Mouse (Mus musculus) limb, embryonic 10.5 days (tissue): ENCODE data around the gene Dppa3. TPM values are rescaled to one million over a fixed set of nuclear protein-coding genes. Genes with fewer than 3 reads are reported as not detected.
"Not testable (repeated sequence)": the region's sequence is repeated elsewhere in the genome, so short reads cannot be mapped to it uniquely, and the experiment has no call there.

ENCODE experiments used
- DNase-seq: peaks from one replicate; pipeline ENCODE4 v3.0.0-alpha.2; 2017; ENCODE audit warnings: low spot score
- H3K27ac ChIP-seq: fragments of 300-500 bp; sonication (generic); 2 replicates; pipeline ENCODE4 v1.5.1; 2016; ENCODE audit warnings: mild to moderate bottlenecking
- H3K27me3 ChIP-seq: fragments of 300-500 bp; sonication (generic); 2 replicates; pipeline ENCODE4 v1.6.1; 2016; ENCODE audit warnings: low read depth, mild to moderate bottlenecking; ENCODE audit not compliant: poor library complexity, severe bottlenecking
- H3K36me3 ChIP-seq: fragments of 300-500 bp; sonication (generic); 2 replicates; pipeline ENCODE4 v1.6.1; 2016; ENCODE audit warnings: mild to moderate bottlenecking, moderate library complexity
- H3K4me1 ChIP-seq: fragments of 300-500 bp; sonication (generic); 2 replicates; pipeline ENCODE4 v1.6.1; 2016
- H3K4me3 ChIP-seq: fragments of 300-500 bp; sonication (generic); 2 replicates; pipeline ENCODE4 v1.5.1; 2016; ENCODE audit warnings: mild to moderate bottlenecking, moderate library complexity
- H3K9me3 ChIP-seq: fragments of 300-500 bp; sonication (generic); replicated peaks from 2 replicates; pipeline ENCODE4 v1.6.1; 2016; ENCODE audit warnings: mild to moderate bottlenecking
- WGBS: fragments of 180-500 bp; shearing (Covaris S2); methylation state at CpG from one replicate; pipeline ENCODE4 v1.1.7; 2016; 5-methylcytosine and 5-hydroxymethylcytosine counted together
- polyA plus RNA-seq: library from polyadenylated mRNA; unstranded; fragments of >200 nt; fragmentation: Nextera tagmentation; extraction: Ambion mirVana; gene quantifications from 2 replicates; pipeline ENCODE4 v1.2.1, GENCODE M21; 2016

Dppa3 gene
- polyA plus RNA-seq, 1 experiment from 2014 or later = not detected

- Histone ChIP-seq H3K9me3 (no peaks in the 10 kb centered on the region), H3K36me3 (no peaks in the 10 kb centered on the region), H3K4me3 (no peak overlapping the region), H3K27ac (no peak overlapping the region), H3K4me1 (no peaks in the 10 kb centered on the region), H3K27me3 (peaks cover 28% of the 10 kb centered on the region)
- 60% methylated on average over 5 of the region's 5 CpGs for WGBS
- DNase-seq = no peak
Measured at GRCm38 (mm10) chr6:122624480-122624879, 1.7 kb upstream of the Dppa3 start.

DNA sequence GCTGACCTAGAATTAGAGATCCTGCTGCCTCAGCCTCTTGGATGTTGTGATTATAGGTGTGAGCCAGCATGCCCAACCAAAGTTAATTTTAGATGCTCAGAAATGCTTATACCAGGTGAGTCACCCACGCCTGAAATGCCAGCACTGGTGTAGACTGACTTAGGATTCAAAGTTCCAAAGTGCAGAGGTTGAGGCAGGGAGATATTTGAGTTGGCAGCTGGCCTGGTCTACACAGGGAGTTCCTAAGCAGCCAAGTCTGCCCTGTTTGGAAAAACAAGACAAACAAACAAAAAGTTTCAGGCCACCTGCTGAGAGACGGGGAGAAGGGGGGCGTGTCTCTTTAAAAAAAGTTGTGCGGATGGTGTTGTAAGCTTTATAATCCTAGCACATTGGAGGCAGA is 1.1 kb upstream of the Dppa3 start:
- H3K9me3 ChIP-seq = no peaks in the 10 kb centered on the region
- H3K4me3 ChIP-seq = no peak overlapping the region
- H3K27me3 ChIP-seq = peaks cover 28% of the 10 kb centered on the region
- H3K36me3 ChIP-seq = no peaks in the 10 kb centered on the region
- no peak overlapping the region for H3K27ac ChIP-seq
- H3K4me1 ChIP-seq = no peaks in the 10 kb centered on the region
- 90% methylated on average over 4 of the region's 4 CpGs for WGBS
- no peak for DNase-seq

GRCm38 (mm10) chr6:122627469-122628108 is 1.4 kb downstream of the Dppa3 start:
- no peak for DNase-seq
- WGBS = 27% methylated on average over 20 of the region's 20 CpGs
- no peaks in the 10 kb centered on the region for H3K36me3 ChIP-seq
- H3K27me3 ChIP-seq = peaks cover 28% of the 10 kb centered on the region
- H3K9me3 ChIP-seq = no peaks in the 10 kb centered on the region
- H3K4me1 ChIP-seq = no peaks in the 10 kb centered on the region
- H3K27ac ChIP-seq = no peak overlapping the region
- H3K4me3 ChIP-seq = peak overlapping the region; percentile 19; the same call in 1 of the 2 replicates

GRCm38 (mm10) chr6:122633411-122633810 is 7.2 kb downstream of the Dppa3 start:
- Histone ChIP-seq H3K9me3 (no peaks in the 10 kb centered on the region), H3K4me1 (no peaks in the 10 kb centered on the region), H3K27ac (no peak overlapping the region), H3K4me3 (no peak overlapping the region), H3K27me3 (peaks cover 6% of the 10 kb centered on the region; the same call in 1 of the 2 replicates), H3K36me3 (no peaks in the 10 kb centered on the region)
- DNase-seq = no peak
- WGBS = 53% methylated on average over 9 of the region's 9 CpGs

DNA sequence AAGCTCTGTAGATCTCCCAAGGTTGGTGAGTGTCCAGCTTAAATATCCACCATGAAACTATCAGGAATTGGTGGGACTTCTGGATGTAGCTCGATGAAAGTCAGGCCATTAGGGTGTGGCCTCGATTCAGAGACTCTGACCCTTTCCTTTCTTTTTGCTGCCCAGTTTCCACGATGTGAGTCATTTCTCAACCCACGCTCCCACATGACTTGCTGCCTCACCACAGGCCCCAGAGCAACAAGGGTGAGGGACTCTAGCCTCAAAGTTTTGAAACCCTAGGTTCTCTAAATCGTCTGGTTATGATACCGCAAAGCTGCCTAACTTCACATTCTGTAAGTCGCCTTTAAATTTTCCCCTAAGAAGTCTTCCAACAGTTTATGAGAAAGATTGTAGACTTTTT is 9.1 kb downstream of the Dppa3 start:
- Histone ChIP-seq H3K4me1 (no peaks in the 10 kb centered on the region), H3K4me3 (no peak overlapping the region), H3K36me3 (no peaks in the 10 kb centered on the region), H3K9me3 (no peaks in the 10 kb centered on the region), H3K27me3 (no peaks in the 10 kb centered on the region), H3K27ac (no peak overlapping the region)
- no peak for DNase-seq
- WGBS = 88% methylated on average over 7 of the region's 7 CpGs

- no peaks in the 10 kb centered on the region for H3K27me3 ChIP-seq
- no peak overlapping the region for H3K27ac ChIP-seq
- H3K36me3 ChIP-seq = no peaks in the 10 kb centered on the region
- H3K4me3 ChIP-seq = no peak overlapping the region
- no peaks in the 10 kb centered on the region for H3K4me1 ChIP-seq
- 82% methylated on average over 3 of the region's 3 CpGs for WGBS
- H3K9me3 ChIP-seq = no peaks in the 10 kb centered on the region
- DNase-seq = no peak
Measured at GRCm38 (mm10) chr6:122636666-122637065, 10.5 kb downstream of the Dppa3 start.

DNA sequence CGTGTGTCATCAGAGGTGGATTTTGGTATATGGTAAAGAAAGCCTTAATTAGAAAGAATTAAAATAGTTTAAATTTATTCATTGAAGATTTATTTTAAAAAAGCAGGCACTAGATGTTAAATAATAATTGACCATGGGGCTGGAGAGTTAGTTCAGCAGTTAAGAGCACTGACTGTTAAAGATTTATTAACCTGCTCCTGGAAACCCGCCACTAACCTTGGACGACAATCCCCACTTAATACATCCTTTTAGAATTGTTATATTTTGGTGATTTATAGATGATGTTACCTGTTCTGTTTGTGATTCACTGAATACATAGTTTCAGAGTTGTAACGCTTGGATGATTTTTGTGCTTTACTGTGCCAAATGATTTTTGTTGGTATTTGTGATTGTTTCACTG is 11.4 kb downstream of the Dppa3 start:
- H3K27ac ChIP-seq, H3K36me3 ChIP-seq, H3K4me1 ChIP-seq, H3K27me3 ChIP-seq, DNase-seq, H3K4me3 ChIP-seq, H3K9me3 ChIP-seq: not testable (repeated sequence)
- WGBS = 91% methylated on average over 4 of the region's 4 CpGs

DNA sequence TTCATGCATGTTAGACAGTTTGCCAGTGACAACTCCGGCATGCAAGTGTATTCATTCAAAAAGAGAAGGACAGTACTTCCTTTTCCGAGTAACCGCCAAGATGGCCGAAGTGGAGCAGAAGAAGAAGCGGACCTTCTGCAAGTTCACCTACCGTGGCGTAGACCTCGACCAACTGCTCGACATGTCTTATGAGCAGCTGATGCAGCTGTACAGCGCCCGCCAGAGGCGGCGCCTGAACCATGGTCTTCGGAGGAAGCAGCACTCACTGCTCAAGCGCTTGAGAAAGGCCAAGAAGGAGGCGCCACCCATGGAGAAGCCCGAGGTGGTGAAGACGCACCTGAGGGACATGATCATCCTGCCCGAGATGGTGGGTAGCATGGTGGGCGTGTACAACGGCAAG is 18.0 kb downstream of the Dppa3 start:
- H3K27ac ChIP-seq, H3K36me3 ChIP-seq, H3K9me3 ChIP-seq, H3K27me3 ChIP-seq, H3K4me1 ChIP-seq, H3K4me3 ChIP-seq, DNase-seq: not testable (repeated sequence)
- WGBS = 93% methylated on average over 21 of the region's 21 CpGs

- Histone ChIP-seq H3K27ac (no peak overlapping the region), H3K36me3 (no peaks in the 10 kb centered on the region), H3K4me1 (no peaks in the 10 kb centered on the region), H3K4me3 (no peak overlapping the region), H3K9me3 (no peaks in the 10 kb centered on the region), H3K27me3 (no peaks in the 10 kb centered on the region)
- WGBS = 79% methylated on average over 3 of the region's 3 CpGs
- no peak for DNase-seq
Measured at GRCm38 (mm10) chr6:122649903-122650302, 23.7 kb downstream of the Dppa3 start.

- no peaks in the 10 kb centered on the region for H3K27me3 ChIP-seq
- H3K27ac ChIP-seq = no peak overlapping the region
- H3K4me1 ChIP-seq = no peaks in the 10 kb centered on the region
- DNase-seq = no peak
- H3K9me3 ChIP-seq = no peaks in the 10 kb centered on the region
- H3K36me3 ChIP-seq = no peaks in the 10 kb centered on the region
- WGBS = 77% methylated on average over 5 of the region's 5 CpGs
- H3K4me3 ChIP-seq = no peak overlapping the region
Measured at GRCm38 (mm10) chr6:122650398-122650980, 24.3 kb downstream of the Dppa3 start.

DNA sequence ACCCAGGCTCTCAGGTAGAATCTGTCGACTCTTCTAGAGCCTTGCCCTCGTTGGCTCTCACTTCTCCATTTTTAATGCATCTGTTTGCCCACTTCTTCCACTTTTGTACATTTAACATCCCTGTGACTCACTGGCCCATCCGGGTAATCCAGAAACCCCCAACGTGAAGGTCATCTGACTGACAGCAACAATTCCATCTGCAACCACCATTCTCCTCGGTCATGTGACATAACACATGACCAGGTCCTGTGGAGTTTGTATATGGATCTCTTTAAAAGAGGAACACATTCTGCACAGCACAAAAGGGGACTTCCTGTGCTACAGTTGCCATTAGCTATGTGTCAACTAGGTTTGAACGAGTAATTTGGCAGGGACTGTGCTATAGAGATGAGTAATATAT is 28.1 kb downstream of the Dppa3 start:
- H3K36me3 ChIP-seq = no peaks in the 10 kb centered on the region
- H3K4me1 ChIP-seq = no peaks in the 10 kb centered on the region
- H3K9me3 ChIP-seq = no peaks in the 10 kb centered on the region
- H3K27me3 ChIP-seq = no peaks in the 10 kb centered on the region
- H3K27ac ChIP-seq = no peak overlapping the region
- DNase-seq = no peak
- WGBS = 81% methylated on average over 6 of the region's 6 CpGs
- H3K4me3 ChIP-seq = no peak overlapping the region

GRCm38 (mm10) chr6:122657630-122658029 is 31.4 kb downstream of the Dppa3 start:
- Histone ChIP-seq H3K4me3 (no peak overlapping the region), H3K9me3 (no peaks in the 10 kb centered on the region), H3K27me3 (peaks cover 9% of the 10 kb centered on the region), H3K36me3 (no peaks in the 10 kb centered on the region), H3K4me1 (0 out of 2 replicates have a peak, but pooled peaks cover under 1% of the 10 kb centered on the region), H3K27ac (no peak overlapping the region)
- 88% methylated on average over 5 of the region's 5 CpGs for WGBS
- DNase-seq = no peak

GRCm38 (mm10) chr6:122659567-122659966 is 33.4 kb downstream of the Dppa3 start:
- Histone ChIP-seq H3K4me1 (peaks cover 8% of the 10 kb centered on the region; the same call in 1 of the 2 replicates), H3K36me3 (no peaks in the 10 kb centered on the region), H3K27ac (no peak overlapping the region), H3K27me3 (peaks cover 28% of the 10 kb centered on the region), H3K9me3 (no peaks in the 10 kb centered on the region), H3K4me3 (no peak overlapping the region)
- 15% methylated on average over 7 of the region's 7 CpGs for WGBS
- DNase-seq = peak; percentile 52
